Mouse (Mus musculus) lung, postnatal 0 days (tissue): ENCODE data around the gene Trappc5.

ENCODE experiments used
- CTCF ChIP-seq: IDR thresholded peaks from 2 replicates; pipeline ENCODE4 v1.5.1; 2016; ENCODE audit warnings: antibody characterized with exemption, mild to moderate bottlenecking
- EP300 ChIP-seq: IDR thresholded peaks from 2 replicates; pipeline ENCODE4 v1.6.1; 2016; ENCODE audit warnings: antibody characterized with exemption, mild to moderate bottlenecking, control low read depth

DNA sequence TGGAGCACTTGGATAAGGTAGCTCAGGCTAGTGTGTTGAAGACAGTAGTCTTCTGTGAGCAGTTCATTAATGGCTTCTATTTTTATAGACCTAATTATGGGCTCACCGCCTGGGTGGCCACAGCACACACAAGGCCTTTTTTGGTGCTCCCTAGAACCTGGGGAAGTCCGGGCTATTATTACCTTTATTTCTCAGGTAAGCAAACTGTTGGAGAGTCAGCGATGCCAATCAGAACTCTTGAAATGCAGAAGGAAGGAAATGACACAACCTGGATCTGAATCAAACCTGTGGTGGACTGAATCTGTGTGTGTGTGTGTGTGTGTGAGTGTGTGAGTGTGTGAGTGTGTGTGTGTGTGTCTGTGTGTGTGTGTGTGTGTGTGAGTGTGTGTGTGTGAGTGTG, 18.0 kb downstream of the Trappc5 start, which contains the start of gene Fcer2a:
- no peak for TF ChIP-seq EP300
- no peak for TF ChIP-seq CTCF
